Mouse (Mus musculus): ENCODE results near the gene Homer2.

Homer2 gene

GRCm38 (mm10) chr7:81560101-81561049 lies 147.0 kb downstream of the Homer2 start:
- in situ Hi-C loops (cut with MboI) = no loop called here

- in situ Hi-C loops (cut with MboI) = no loop called here
These were observed 147.9 kb downstream of the Homer2 start for GRCm38 (mm10) chr7:81559231-81559980.

GRCm38 (mm10) chr7:81557985-81558360 lies 149.4 kb downstream of the Homer2 start:
- in situ Hi-C loops (cut with MboI) = no loop called here

- in situ Hi-C loops (cut with MboI) = no loop called here
These were observed 149.9 kb downstream of the Homer2 start for GRCm38 (mm10) chr7:81557252-81557984.

- in situ Hi-C loops (cut with MboI) = no loop called here
These were observed 150.5 kb downstream of the Homer2 start for GRCm38 (mm10) chr7:81556839-81557238.

- in situ Hi-C loops (cut with MboI) = no loop called here
These were observed 153.0 kb downstream of the Homer2 start for GRCm38 (mm10) chr7:81554369-81554768.

- in situ Hi-C loops (cut with MboI) = no loop called here
These were observed 153.7 kb downstream of the Homer2 start for GRCm38 (mm10) chr7:81553589-81553988.
